Mouse (Mus musculus) CD4-positive, CD25-positive, alpha-beta regulatory T cell, adult 2 months (primary cell): ENCODE results near the gene Plekho2.
A peak's percentile ranks its signal among the peaks of the same experiment; 100 is the strongest.

Source experiments
- DNase-seq: peaks from one replicate; pipeline ENCODE4 v3.0.0-alpha.2; 2012; ENCODE audit warnings: low read depth, low spot score

Gene Plekho2

GRCm38 (mm10) chr9:65555001-65555405 is 24.8 kb downstream of the Plekho2 start:
- no peak for DNase-seq

DNA sequence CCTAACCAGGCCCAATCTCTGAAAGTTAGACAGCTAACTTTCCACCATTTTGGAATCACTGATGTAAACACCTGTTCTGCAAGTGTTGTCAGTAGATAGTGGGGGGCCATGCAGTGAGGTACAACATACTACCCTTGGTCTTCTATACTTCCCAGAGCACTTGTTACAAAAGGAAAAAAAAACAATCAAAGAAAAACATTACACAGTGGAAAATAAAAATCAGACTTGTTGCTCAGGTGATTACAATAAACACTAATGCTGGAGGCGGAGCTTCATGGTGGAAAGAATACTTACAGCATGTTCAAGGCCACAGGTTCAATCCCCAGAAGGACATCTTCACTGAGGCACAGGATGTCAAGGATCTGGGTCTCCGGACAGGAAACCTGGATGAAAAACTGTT is 27.1 kb downstream of the Plekho2 start:
- peak; percentile 62 for DNase-seq

GRCm38 (mm10) chr9:65552141-65552540 is 27.7 kb downstream of the Plekho2 start:
- peak; percentile 39 for DNase-seq

- DNase-seq = peak; percentile 83
These were observed 28.8 kb downstream of the Plekho2 start for GRCm38 (mm10) chr9:65551035-65551434.

DNA sequence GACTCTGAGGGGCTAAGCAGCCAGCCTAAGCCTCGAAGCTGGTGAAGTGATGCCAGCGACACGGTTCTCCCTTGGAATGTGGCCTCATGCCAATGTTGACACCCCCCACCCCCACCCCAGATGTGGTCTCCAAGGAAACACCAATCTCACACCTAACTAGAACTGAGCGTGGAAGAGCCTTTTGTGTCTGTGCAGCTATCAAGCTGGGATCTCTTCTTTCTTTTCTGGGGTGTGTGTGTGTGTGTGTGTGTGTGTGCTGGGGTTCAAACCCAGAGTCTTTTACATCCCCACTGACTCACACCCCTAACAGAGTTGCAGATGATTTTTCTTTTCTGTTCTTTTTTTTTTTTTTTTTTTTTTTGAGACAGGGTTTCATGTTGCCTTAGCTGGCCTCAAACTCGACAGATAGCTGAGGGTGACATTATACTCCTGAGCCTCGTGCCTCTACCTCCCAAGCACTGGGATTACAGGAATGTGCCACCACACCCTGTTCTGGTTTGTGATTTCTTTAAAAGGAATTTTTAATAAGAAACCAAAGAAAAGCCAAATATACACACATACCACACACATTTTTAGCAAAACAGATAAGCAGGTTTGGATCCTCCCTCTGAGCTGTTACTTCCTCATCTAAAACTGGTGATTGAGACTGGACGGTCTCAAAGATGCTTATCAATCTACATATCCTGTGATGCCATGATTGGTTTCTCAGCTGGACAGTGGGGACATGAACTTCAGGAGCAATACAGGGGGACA is 29.6 kb downstream of the Plekho2 start:
- peak; percentile 44 for DNase-seq

DNA sequence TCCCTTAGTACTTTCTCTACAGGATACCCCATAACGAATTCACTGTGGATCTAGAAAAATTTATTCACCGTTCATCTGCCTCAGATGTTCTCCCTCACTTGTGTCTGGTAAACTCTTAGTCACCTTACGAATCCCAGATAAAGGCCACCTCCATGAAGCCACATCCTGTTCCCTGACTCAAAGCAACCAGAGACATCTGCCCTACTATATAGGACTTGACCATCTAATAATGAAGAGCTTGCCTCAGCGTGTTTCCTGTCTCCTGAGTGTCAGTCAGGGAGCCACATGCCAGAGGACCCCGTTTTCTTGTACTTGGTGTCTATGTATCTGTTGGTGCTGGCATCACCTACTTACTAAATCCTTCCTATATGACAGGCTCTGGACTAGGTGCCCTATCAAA is 30.2 kb downstream of the Plekho2 start:
- DNase-seq = peak; percentile 38

DNA sequence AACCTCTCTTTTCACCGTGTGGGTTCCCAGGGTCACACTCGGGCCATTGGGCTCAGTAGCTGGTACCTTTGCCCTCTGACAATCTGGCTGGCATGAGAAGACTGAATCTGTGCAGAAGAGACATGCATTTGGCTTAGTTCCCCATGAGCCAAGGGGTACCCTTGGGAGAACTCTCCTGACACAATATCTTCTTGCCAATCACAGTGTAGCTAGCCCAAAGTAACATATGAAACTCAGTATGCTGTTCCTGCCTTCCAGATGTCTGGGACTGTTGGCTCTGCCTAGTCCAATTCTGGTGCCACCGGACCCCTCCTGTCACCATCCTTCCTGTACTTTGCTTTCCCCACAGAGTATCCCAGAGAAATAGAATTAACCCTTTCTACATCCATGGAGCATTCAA is 30.7 kb downstream of the Plekho2 start:
- no peak for DNase-seq

GRCm38 (mm10) chr9:65548311-65548710 is 31.5 kb downstream of the Plekho2 start:
- no peak for DNase-seq

- DNase-seq = no peak
These were observed 32.0 kb downstream of the Plekho2 start for GRCm38 (mm10) chr9:65547844-65548243.

DNA sequence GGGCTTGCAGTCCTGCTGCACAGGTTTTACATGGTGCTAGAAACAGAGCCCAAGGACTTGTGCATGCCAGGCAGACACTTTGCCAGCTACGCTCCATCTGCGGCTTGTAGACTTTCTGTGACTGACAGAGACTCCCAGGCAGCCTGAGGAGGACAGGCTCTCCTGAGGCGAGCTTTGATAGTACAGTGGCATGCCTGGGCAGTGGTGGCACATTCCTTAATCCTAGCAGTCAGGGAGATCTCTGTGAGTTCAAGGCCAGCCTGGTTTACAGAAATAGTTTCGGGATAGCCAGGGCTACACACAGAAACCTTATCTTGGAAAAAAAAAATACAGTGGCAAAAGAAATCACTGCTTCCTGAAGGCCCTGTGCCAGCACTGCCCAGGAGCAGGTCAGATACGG is 32.7 kb downstream of the Plekho2 start:
- no peak for DNase-seq

GRCm38 (mm10) chr9:65546413-65546695 is 33.5 kb downstream of the Plekho2 start:
- no peak for DNase-seq

DNA sequence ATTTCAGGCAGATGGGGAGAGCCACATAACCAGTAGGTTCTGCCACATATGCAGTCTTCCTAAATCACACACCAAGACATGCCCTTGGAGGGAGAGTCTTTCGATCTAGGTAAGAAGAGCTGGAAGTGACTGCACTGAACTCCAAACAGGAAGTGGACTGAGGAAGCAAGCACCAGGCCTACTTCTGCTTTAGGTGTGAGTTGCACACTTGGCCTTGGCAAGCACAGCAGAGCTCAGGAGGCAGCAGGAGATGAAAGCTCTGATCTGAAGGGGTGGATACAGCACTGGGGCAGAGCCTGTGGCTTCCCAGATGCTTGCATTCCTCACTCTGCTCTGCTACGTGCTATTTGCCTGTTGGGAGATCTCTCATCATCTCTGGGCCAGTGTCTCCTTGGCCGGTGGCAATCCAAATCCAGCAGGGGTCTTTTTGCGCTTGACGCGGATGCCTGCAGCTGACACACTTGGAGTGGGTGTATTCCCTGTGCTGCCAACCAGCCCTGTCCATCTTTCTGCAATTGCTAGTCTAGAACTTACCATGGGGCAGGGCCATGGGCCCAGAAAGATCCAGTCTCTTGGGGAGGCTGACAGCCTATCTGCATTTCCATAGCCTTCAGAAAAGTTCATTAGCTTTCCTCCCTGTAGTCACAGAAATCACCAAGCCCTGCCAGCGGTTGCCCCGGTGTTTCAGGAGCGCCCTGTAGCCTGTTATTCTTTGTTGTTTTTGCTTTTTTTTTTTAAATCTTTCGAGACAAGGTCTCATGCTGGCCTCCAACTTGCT is 34.0 kb downstream of the Plekho2 start:
- no peak for DNase-seq

DNA sequence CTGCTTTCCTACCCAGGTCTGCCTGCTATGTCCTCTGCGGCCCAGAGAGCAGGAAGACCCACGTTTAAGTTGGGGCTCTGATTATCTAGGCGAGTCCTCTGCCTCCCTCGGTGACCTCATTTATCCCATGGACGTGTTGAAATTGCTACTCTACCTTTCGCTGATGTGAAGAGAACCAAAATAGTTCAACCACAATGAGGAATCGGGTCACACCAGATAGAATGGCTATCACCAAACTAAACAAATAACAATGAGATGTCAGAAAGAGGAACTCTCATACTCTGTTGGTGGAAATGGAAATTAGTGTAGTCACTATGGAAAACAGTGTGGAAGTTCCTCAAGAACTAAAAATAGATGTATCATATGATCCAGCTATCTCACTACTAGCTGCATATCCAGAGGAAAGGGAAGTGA is 37.7 kb downstream of the Plekho2 start:
- DNase-seq = no peak

DNA sequence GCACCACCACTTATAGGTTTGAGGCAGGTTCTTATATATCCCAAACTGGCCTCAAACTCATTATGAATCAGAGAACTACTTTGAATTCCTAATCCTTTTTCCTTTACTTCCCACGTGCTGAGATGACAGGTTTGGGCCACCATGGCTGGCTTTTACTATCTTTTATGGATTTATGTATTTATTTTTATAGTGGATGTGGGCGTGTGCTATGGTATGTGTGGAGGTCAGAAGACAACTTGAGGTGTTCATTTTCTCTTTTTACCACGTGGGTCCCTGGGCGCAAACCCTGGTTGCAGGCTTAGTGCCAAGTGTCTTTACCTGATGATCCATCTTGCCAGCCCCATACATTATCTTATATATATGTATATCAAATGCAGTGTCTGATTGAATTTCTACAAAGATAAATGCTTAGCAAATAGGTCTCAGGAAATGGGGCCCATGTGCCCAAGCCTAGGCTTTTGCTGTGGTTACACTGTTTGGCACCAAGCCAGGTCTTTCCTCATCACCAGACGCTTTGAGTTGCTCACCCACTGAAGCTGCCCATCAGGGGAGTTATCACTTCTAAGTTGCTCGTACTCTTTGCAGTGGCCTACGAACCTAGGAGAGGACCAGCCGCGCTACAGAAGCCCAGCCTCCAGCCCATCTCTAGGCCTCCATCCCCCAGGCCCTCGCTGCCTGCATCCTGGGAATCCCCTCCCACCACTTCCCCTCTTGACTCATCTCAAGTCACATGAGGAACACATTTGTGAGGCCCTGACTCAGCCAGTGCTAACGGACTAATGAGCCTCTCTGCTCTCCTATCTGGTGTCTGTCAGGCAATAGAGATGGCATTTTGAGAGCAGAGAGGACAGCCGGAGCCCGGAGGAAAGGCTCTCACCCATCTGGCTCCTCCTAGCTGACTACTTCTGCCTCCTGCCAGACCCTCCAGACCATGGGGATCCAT is 38.4 kb downstream of the Plekho2 start:
- peak; percentile 89 for DNase-seq

- DNase-seq = no peak
These were observed 40.1 kb downstream of the Plekho2 start for GRCm38 (mm10) chr9:65539697-65540096.

DNA sequence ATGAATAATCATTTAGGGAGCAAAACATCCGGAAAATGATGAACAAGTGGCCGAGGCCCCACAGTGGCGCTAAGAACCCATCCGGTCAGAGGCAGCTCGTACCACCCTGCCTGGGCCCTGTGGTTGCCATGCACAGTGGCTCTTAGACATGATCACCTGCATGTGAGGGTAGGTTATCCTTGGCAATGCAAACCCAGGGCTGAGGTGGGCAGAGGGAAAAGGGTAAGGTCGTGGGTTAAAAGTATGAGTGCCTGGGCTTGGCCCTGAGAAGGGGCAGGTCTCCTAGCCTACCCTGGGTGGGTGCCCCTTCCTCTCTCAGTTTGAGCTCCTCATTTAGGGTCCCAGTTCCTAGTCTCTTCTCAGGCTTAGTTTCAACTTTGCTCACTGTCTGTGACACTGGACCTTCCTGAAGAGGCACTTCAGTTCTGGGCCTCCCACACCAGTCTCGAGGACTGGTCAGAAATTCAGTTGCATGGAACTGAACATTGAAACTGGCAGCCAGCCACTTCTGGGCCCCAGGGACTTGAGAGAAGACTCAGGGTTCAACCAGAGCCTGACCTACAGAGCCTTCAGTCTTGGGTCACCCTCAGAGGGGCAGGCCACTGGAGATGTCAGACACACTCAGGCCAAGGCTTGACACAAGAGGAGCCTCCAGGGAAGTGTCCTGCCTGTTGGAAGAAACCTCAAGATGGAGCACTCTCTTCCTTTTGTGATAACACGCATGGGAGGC is 41.8 kb downstream of the Plekho2 start:
- DNase-seq = no peak

DNA sequence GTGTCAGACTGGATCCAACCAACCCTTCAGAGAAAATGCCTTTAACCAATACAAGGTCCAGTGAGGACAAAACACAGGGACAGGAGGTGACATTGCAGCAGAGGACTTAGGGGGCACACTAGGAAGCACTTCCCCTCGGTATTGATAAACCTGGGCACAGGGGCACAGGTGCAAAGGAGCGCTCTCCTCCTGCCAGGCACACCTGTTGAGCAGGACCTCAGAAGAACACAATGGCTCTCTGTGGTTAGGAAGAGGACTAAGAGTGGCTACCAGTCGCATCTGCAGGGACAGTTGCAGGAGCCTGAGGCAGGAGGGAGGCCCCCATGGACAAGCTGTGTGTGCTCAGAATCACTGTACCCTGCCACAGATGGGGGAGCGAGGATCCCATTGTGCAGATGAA is 43.3 kb downstream of the Plekho2 start:
- DNase-seq = no peak

GRCm38 (mm10) chr9:65535789-65536469 is 43.9 kb downstream of the Plekho2 start:
- peak; percentile 50 for DNase-seq

GRCm38 (mm10) chr9:65535191-65535722 is 44.6 kb downstream of the Plekho2 start:
- DNase-seq = peak; percentile 84

GRCm38 (mm10) chr9:65534111-65534510 is 45.7 kb downstream of the Plekho2 start:
- DNase-seq = no peak

- no peak for DNase-seq
These were observed 46.9 kb downstream of the Plekho2 start for GRCm38 (mm10) chr9:65532986-65533385.
